Mouse (Mus musculus) embryonic facial prominence, embryonic 10.5 days (tissue): ENCODE measurements at regions not wholly inside any gene's neighbourhood (a gene's known extent, or its start where the extent isn't known, plus 50 kb on each side); places are given as distances from the start of the nearest gene placed in this dataset.

Experiments
- DNase-seq: peaks from one replicate; pipeline ENCODE4 v3.0.0-alpha.2; 2017; ENCODE audit warnings: low spot score
- H3K27ac ChIP-seq: fragments of 300-500 bp; sonication (generic); replicated peaks from 2 replicates; pipeline ENCODE4 v1.5.1; 2016; ENCODE audit warnings: mild to moderate bottlenecking
- H3K27me3 ChIP-seq: fragments of 300-500 bp; sonication (generic); replicated peaks from 2 replicates; pipeline ENCODE4 v1.6.1; 2016; ENCODE audit warnings: low read depth, mild to moderate bottlenecking; ENCODE audit not compliant: poor library complexity, severe bottlenecking
- H3K36me3 ChIP-seq: fragments of 300-500 bp; sonication (generic); replicated peaks from 2 replicates; pipeline ENCODE4 v1.6.1; 2016; ENCODE audit warnings: mild to moderate bottlenecking, moderate library complexity
- H3K4me1 ChIP-seq: fragments of 300-500 bp; sonication (generic); 2 replicates; pipeline ENCODE4 v1.6.1; 2016
- H3K4me3 ChIP-seq: fragments of 300-500 bp; sonication (generic); 2 replicates; pipeline ENCODE4 v1.5.1; 2016; ENCODE audit warnings: mild to moderate bottlenecking, moderate library complexity
- H3K9me3 ChIP-seq: fragments of 300-500 bp; sonication (generic); 2 replicates; pipeline ENCODE4 v1.6.1; 2016; ENCODE audit warnings: mild to moderate bottlenecking
- WGBS: fragments of 180-500 bp; shearing (Covaris S2); methylation state at CpG from one replicate; pipeline ENCODE4 v1.1.7; 2016; 5-methylcytosine and 5-hydroxymethylcytosine counted together

DNA sequence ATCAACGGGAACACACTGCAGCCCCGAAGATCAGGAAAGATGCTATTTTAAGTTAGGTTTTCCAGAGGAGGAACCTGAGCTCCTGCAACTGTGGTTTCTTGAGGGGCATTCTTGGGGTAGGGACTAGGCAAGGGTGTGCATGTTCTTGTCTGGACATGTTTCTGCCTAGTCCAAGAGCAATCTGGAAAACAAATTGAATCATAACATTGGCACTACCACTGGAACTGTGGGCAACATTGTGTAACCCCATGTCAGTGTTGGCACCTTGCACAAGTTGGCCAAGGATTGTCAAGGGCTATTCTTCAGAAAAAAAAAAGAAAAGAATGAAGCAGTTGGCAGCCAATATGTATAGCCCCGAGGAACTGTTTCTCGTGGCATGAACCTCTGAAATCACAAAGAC lies 80.3 kb upstream of the Fam49a start:
- WGBS, result 93% methylated on average over 4 of the region's 4 CpGs
- no peak for DNase-seq

DNA sequence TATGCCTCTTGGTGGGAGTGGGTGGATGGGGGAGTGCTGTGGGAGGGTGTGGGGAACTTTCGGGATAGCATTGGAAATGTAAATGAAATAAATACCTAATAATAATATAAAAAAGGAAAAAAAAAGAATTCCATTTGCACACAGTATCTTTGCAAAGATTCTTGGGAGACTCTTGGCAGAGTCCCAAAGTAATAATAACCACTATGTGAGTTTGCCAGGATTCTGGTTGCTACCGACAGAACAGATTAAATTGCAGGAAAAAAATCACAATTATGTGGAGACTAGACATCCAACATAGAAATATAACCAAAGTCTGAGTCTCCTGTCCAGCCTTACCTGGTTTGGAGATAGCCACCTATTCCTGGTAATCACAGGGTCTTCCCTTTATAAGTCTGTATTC lies 75.6 kb upstream of the Fam49a start:
- Histone ChIP-seq H3K27me3 (no peaks in the 10 kb centered on the region), H3K4me3 (no peak overlapping the region), H3K27ac (no peak overlapping the region), H3K4me1 (no peaks in the 10 kb centered on the region), H3K9me3 (no peaks in the 10 kb centered on the region), H3K36me3 (no peaks in the 10 kb centered on the region)
- 94% methylated on average over 2 of the region's 2 CpGs for WGBS
- no peak for DNase-seq

More for the DNA sequence above, 80.3 kb upstream of the Fam49a start:
- H3K9me3 ChIP-seq, result no peaks in the 10 kb centered on the region
- H3K27me3 ChIP-seq, result no peaks in the 10 kb centered on the region
- H3K4me3 ChIP-seq, result no peak overlapping the region
- H3K27ac ChIP-seq, result no peak overlapping the region
- peaks cover 10% of the 10 kb centered on the region for H3K4me1 ChIP-seq
- H3K36me3 ChIP-seq, result no peaks in the 10 kb centered on the region

DNA sequence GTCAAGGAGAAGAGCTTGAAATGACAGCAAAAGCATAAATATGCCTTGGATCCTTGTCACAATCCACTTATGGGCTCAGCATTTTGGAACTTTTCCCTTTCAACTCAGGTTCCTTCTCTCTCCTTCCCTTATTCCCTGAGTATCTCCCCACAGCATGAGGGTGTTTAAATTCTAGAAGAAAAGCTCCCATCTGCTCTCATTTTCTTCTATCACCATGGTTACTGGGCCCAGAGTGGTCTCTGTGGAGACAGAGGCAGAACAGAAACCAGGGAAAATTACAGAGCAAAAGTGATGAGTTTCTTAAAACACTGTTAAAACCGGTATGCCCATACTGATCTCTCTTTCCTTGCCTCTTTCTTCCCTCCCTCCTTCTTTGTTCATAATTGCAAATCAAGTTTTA lies 66.9 kb upstream of the Fam49a start:
- DNase-seq, result no peak
- no peak overlapping the region for H3K27ac ChIP-seq
- H3K4me3 ChIP-seq, result no peak overlapping the region
- H3K36me3 ChIP-seq, result no peaks in the 10 kb centered on the region
- no peaks in the 10 kb centered on the region for H3K27me3 ChIP-seq
- no peaks in the 10 kb centered on the region for H3K9me3 ChIP-seq
- 85% methylated on average over 1 of the region's 1 CpGs for WGBS
- no peaks in the 10 kb centered on the region for H3K4me1 ChIP-seq

- WGBS, result 89% methylated on average over 3 of the region's 3 CpGs
- Histone ChIP-seq H3K4me1 (no peaks in the 10 kb centered on the region), H3K4me3 (no peak overlapping the region), H3K36me3 (no peaks in the 10 kb centered on the region), H3K27ac (no peak overlapping the region), H3K27me3 (no peaks in the 10 kb centered on the region), H3K9me3 (no peaks in the 10 kb centered on the region)
- no peak for DNase-seq
These were observed 65.3 kb upstream of the Fam49a start for GRCm38 (mm10) chr12:12196627-12197026.

- H3K36me3 ChIP-seq, result no peaks in the 10 kb centered on the region
- DNase-seq, result no peak
- no peaks in the 10 kb centered on the region for H3K4me1 ChIP-seq
- 68% methylated on average over 1 of the region's 1 CpGs for WGBS
- H3K9me3 ChIP-seq, result no peaks in the 10 kb centered on the region
- H3K27me3 ChIP-seq, result no peaks in the 10 kb centered on the region
- no peak overlapping the region for H3K4me3 ChIP-seq
- no peak overlapping the region for H3K27ac ChIP-seq
These were observed 53.7 kb upstream of the Fam49a start for GRCm38 (mm10) chr12:12208216-12208615.
